Mouse (Mus musculus): Measurements from ENCODE around the gene Rsph10b. TPM values are rescaled to one million over a fixed set of nuclear protein-coding genes. Genes with fewer than 3 reads are reported as not detected.
"Not testable (repeated sequence)": the region's sequence is repeated elsewhere in the genome, so short reads cannot be mapped to it uniquely, and the experiment has no call there.

The Rsph10b gene
- polyA plus RNA-seq, 1 experiment, result 11.7 TPM

GRCm38 (mm10) chr5:143999409-143999808 lies 66.6 kb downstream of the Rsph10b start:
- 86% methylated on average over 1 of the region's 1 CpGs for WGBS
- no peak for DNase-seq
- Histone ChIP-seq H3K27ac (ENCODE audit: insufficient read depth, low read length) (no peak overlapping the region), H3K27me3 (ENCODE audit: control insufficient read depth, insufficient read depth, low read length) (no peaks in the 10 kb centered on the region), H3K4me3 (replicated peaks; ENCODE audit: insufficient read depth, low read depth, low read length) (no peak overlapping the region), H3K4me1 (ENCODE audit: control insufficient read depth, insufficient read depth, low read length) (no peaks in the 10 kb centered on the region)
- TF ChIP-seq POLR2A (IDR thresholded peaks at IDR 0.05; ENCODE audit: borderline replicate concordance, insufficient read depth, low read length) (no peak), CTCF (IDR thresholded peaks at IDR 0.05; ENCODE audit: borderline replicate concordance, insufficient read depth, low read depth, low read length) (no peak)

- WGBS, result 90% methylated on average over 15 of the region's 15 CpGs
These were observed 69.8 kb downstream of the Rsph10b start for GRCm38 (mm10) chr5:144002461-144003192.

GRCm38 (mm10) chr5:144013366-144014134 lies 80.7 kb downstream of the Rsph10b start:
- not testable (repeated sequence) for H3K4me1 ChIP-seq (ENCODE audit: control insufficient read depth, insufficient read depth, low read length); H3K27ac ChIP-seq (ENCODE audit: insufficient read depth, low read length); H3K4me3 ChIP-seq (replicated peaks; ENCODE audit: insufficient read depth, low read depth, low read length); H3K27me3 ChIP-seq (ENCODE audit: control insufficient read depth, insufficient read depth, low read length); DNase-seq
- WGBS, result 59% methylated on average over 13 of the region's 13 CpGs

More at GRCm38 (mm10) chr5:144002461-144003192, 69.8 kb downstream of the Rsph10b start:
- DNase-seq, result no peak
- Histone ChIP-seq H3K4me1 (ENCODE audit: control insufficient read depth, insufficient read depth, low read length) (no peaks in the 10 kb centered on the region), H3K27ac (ENCODE audit: insufficient read depth, low read length) (no peak overlapping the region), H3K4me3 (replicated peaks; ENCODE audit: insufficient read depth, low read depth, low read length) (no peak overlapping the region), H3K27me3 (ENCODE audit: control insufficient read depth, insufficient read depth, low read length) (no peaks in the 10 kb centered on the region)
- TF ChIP-seq POLR2A (IDR thresholded peaks at IDR 0.05; ENCODE audit: borderline replicate concordance, insufficient read depth, low read length) (no peak), CTCF (IDR thresholded peaks at IDR 0.05; ENCODE audit: borderline replicate concordance, insufficient read depth, low read depth, low read length) (no peak)

GRCm38 (mm10) chr5:144014551-144015311 lies 81.9 kb downstream of the Rsph10b start, which contains the start of gene Ccz1:
Ccz1 (minus strand) TSS chr5:144014877.
- H3K4me1 ChIP-seq (ENCODE audit: control insufficient read depth, insufficient read depth, low read length), result peaks cover 4% of the 10 kb centered on the region; the same call in 1 of the 2 replicates
- peak; percentile 50; the same call in 1 of the 2 replicates for TF ChIP-seq POLR2A (IDR thresholded peaks at IDR 0.05; ENCODE audit: borderline replicate concordance, insufficient read depth, low read length)
- TF ChIP-seq CTCF (IDR thresholded peaks at IDR 0.05; ENCODE audit: borderline replicate concordance, insufficient read depth, low read depth, low read length), result no peak
- no peaks in the 10 kb centered on the region for H3K27me3 ChIP-seq (ENCODE audit: control insufficient read depth, insufficient read depth, low read length)
- H3K27ac ChIP-seq (ENCODE audit: insufficient read depth, low read length), result peak within 1 kb of the TSS; percentile 63; the same call in 1 of the 2 replicates
- DNase-seq, result peak; percentile 81 to 84
- WGBS, result 3% methylated on average over 47 of the region's 47 CpGs
- peak within 1 kb of the TSS; percentile 87 for H3K4me3 ChIP-seq (replicated peaks; ENCODE audit: insufficient read depth, low read depth, low read length)

- DNase-seq, result no peak
- WGBS, result 75% methylated on average over 3 of the region's 3 CpGs
- no peaks in the 10 kb centered on the region for H3K27me3 ChIP-seq (ENCODE audit: control insufficient read depth, insufficient read depth, low read length)
- TF ChIP-seq POLR2A (IDR thresholded peaks at IDR 0.05; ENCODE audit: borderline replicate concordance, insufficient read depth, low read length) (no peak), CTCF (IDR thresholded peaks at IDR 0.05; ENCODE audit: borderline replicate concordance, insufficient read depth, low read depth, low read length) (no peak)
- peaks cover 4% of the 10 kb centered on the region; the same call in 1 of the 2 replicates for H3K4me1 ChIP-seq (ENCODE audit: control insufficient read depth, insufficient read depth, low read length)
- H3K4me3 ChIP-seq (replicated peaks; ENCODE audit: insufficient read depth, low read depth, low read length), result no peak overlapping the region
- H3K27ac ChIP-seq (ENCODE audit: insufficient read depth, low read length), result peak overlapping the region; percentile 33; the same call in 1 of the 2 replicates
These were observed 82.4 kb downstream of the Rsph10b start for GRCm38 (mm10) chr5:144015312-144015650.

- no peaks in the 10 kb centered on the region for H3K27me3 ChIP-seq (ENCODE audit: control insufficient read depth, insufficient read depth, low read length)
- H3K4me3 ChIP-seq (replicated peaks; ENCODE audit: insufficient read depth, low read depth, low read length), result no peak overlapping the region
- 93% methylated on average over 9 of the region's 9 CpGs for WGBS
- no peak for DNase-seq
- peaks cover 4% of the 10 kb centered on the region; the same call in 1 of the 2 replicates for H3K4me1 ChIP-seq (ENCODE audit: control insufficient read depth, insufficient read depth, low read length)
- no peak for TF ChIP-seq POLR2A (IDR thresholded peaks at IDR 0.05; ENCODE audit: borderline replicate concordance, insufficient read depth, low read length)
- no peak for TF ChIP-seq CTCF (IDR thresholded peaks at IDR 0.05; ENCODE audit: borderline replicate concordance, insufficient read depth, low read depth, low read length)
- H3K27ac ChIP-seq (ENCODE audit: insufficient read depth, low read length), result no peak overlapping the region
These were observed 83.0 kb downstream of the Rsph10b start for GRCm38 (mm10) chr5:144015845-144016244.

GRCm38 (mm10) chr5:144026620-144027263 lies 93.9 kb downstream of the Rsph10b start, which contains the start of gene Ocm:
Ocm (minus strand) TSS chr5:144026670.
- no peak for DNase-seq
- H3K4me3 ChIP-seq (replicated peaks; ENCODE audit: insufficient read depth, low read depth, low read length), result no peak within 1 kb of the TSS
- H3K27me3 ChIP-seq (ENCODE audit: control insufficient read depth, insufficient read depth, low read length), result no peaks in the 10 kb centered on the region
- H3K27ac ChIP-seq (ENCODE audit: insufficient read depth, low read length), result no peak within 1 kb of the TSS
- TF ChIP-seq CTCF (IDR thresholded peaks at IDR 0.05; ENCODE audit: borderline replicate concordance, insufficient read depth, low read depth, low read length), result no peak
- no peak for TF ChIP-seq POLR2A (IDR thresholded peaks at IDR 0.05; ENCODE audit: borderline replicate concordance, insufficient read depth, low read length)
- 80% methylated on average over 11 of the region's 11 CpGs for WGBS
- no peaks in the 10 kb centered on the region for H3K4me1 ChIP-seq (ENCODE audit: control insufficient read depth, insufficient read depth, low read length)

Measured in cerebellum, adult 2 months (tissue).